Mouse (Mus musculus) ES-Bruce4 (cell line): ENCODE measurements at regions not wholly inside any gene's neighbourhood (a gene's known extent, or its start where the extent isn't known, plus 50 kb on each side); places are given as distances from the start of the nearest gene placed in this dataset.

ENCODE experiments used
- CTCF ChIP-seq: IDR thresholded peaks from one replicate; pipeline ENCODE4 v1.8.1; 2011; ENCODE audit warnings: low read depth, low read length
- EP300 ChIP-seq: IDR thresholded peaks from 2 replicates; pipeline ENCODE4 v1.6.1; 2011; ENCODE audit warnings: low read depth, low read length; ENCODE audit not compliant: insufficient read depth
- POLR2A ChIP-seq: IDR thresholded peaks from one replicate; pipeline ENCODE4 v1.8.1; 2011; ENCODE audit warnings: low read length; ENCODE audit not compliant: insufficient read depth

- TF ChIP-seq POLR2A (no peak), CTCF (no peak), EP300 (no peak)
Measured at GRCm38 (mm10) chr13:102589680-102590435, 103.5 kb upstream of the Cd180 start.
